Mouse (Mus musculus) lung, postnatal 0 days (tissue): Measurements from ENCODE around the gene Dlg2.

Experiments used
- CTCF ChIP-seq: IDR thresholded peaks from 2 replicates; pipeline ENCODE4 v1.5.1; 2016; ENCODE audit warnings: antibody characterized with exemption, mild to moderate bottlenecking
- EP300 ChIP-seq: IDR thresholded peaks from 2 replicates; pipeline ENCODE4 v1.6.1; 2016; ENCODE audit warnings: antibody characterized with exemption, mild to moderate bottlenecking, control low read depth

- TF ChIP-seq CTCF (no peak), EP300 (no peak)
These were observed 1314.6 kb downstream of the Dlg2 start for GRCm38 (mm10) chr7:91790949-91791564.
